Mouse (Mus musculus): Measurements from ENCODE around the gene Tmem186.

Tmem186 gene

DNA sequence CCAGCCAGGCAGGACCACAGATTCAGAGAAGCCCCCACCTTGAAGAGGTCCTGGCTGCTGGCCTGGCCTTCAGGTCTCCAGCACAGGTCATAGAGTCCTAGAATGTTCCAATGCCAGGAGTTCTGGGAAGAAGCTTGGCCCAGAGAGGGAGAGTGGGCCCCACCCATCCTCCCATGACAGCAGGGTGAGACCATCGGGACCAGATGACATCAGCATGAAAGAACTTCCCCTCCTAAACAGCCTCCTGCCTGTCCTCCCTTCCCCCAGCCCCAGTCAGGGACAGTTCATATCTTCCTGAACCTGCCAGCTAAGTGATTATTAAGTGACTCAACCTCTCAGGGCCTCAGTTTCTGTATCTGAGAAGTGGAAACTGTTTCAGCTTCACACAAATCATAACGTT, 28.9 kb upstream of the Tmem186 start:
- peak; percentile 69 for DNase-seq

DNA sequence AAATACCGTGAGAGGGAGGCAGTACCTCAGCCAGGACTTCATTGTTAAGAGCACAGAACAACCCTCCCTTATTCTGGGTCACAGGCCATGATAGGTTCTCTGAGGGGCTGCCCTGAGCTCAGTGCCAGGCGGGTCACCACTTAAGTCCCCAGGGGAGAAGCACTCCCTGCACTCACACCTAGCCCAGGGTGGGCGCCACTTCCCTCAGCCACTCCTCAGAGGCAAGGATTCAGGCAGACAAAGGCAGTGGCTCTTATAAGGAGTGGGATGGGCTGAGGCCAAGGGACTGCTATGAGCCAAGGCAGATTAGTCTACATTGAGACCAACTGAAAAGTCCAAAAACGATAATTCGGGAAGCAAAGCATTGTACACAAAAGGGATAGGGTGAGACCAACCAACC, 27.9 kb upstream of the Tmem186 start:
- no peak for DNase-seq

- DNase-seq, result peak; percentile 53
These were observed 26.4 kb upstream of the Tmem186 start for GRCm38 (mm10) chr16:8663606-8664539.

GRCm38 (mm10) chr16:8663022-8663421, 25.5 kb upstream of the Tmem186 start:
- DNase-seq, result no peak

- peak; percentile 42 for DNase-seq
These were observed 21.3 kb upstream of the Tmem186 start for GRCm38 (mm10) chr16:8658764-8659163.

GRCm38 (mm10) chr16:8658349-8658748, 20.8 kb upstream of the Tmem186 start:
- no peak for DNase-seq

DNA sequence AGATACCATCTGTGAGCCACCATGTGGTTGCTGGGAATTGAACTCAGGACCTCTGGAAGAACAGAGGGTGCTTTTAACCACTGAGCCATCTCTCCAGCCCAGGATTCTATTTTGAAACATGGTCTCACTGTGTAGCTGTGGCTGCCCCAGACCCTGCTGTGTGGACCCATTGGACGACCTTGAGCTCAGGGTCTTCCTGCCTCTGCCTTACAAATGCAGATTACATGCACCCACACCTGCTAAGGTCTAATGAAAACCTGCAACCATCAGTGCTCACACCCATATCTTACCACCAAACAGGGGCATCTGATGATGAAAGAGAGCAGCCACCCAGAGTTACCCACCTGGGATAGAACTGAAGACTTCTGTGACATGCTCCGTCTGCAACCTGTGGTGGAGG, 18.7 kb upstream of the Tmem186 start:
- DNase-seq, result no peak

DNA sequence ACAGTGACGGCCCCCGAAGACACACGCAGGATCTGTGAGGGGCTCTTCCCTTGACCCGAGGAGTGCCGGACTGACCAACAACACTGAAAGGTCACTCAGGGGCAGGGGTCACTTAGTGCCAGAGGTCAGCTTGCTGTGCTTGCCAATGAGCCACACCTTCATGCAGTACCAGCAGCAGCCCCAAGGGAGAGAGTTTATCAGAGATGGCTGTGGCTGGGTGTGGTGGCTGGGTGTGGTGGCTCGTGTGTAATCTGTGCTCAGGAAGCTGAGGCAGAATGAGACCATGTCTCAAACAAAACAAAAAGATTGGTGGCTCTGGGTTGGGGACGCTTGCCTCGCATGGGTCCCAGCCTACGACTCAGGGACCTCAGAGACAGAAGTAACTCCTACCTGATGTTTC, 18.1 kb upstream of the Tmem186 start:
- no peak for DNase-seq

GRCm38 (mm10) chr16:8655108-8655507, 17.6 kb upstream of the Tmem186 start:
- no peak for DNase-seq

DNA sequence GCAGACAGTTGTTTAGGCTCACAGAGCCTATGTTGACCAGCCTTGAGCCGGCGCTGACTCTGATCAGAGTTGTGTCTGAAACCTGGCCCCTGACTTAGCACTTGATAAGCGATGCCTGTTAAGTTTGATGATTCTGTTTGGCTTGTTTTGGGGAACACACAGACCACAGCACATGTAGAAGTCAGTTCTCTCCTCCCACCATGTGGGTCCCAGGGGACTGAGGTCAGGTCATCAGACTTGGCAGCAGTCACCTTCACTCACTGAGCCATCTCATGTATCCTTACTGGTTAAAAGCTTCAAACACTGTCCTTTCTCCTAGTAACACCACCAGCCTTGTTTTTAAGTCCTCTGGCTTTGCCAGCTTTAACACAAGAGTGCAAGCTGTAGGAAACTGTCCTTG, 12.5 kb upstream of the Tmem186 start:
- DNase-seq, result no peak

- DNase-seq, result no peak
These were observed 8.0 kb upstream of the Tmem186 start for GRCm38 (mm10) chr16:8645546-8645945.

- DNase-seq, result peak; percentile 34
These were observed 6.3 kb upstream of the Tmem186 start for GRCm38 (mm10) chr16:8643855-8644254.

- DNase-seq, result no peak
These were observed 2.1 kb upstream of the Tmem186 start for GRCm38 (mm10) chr16:8639466-8640191.

DNA sequence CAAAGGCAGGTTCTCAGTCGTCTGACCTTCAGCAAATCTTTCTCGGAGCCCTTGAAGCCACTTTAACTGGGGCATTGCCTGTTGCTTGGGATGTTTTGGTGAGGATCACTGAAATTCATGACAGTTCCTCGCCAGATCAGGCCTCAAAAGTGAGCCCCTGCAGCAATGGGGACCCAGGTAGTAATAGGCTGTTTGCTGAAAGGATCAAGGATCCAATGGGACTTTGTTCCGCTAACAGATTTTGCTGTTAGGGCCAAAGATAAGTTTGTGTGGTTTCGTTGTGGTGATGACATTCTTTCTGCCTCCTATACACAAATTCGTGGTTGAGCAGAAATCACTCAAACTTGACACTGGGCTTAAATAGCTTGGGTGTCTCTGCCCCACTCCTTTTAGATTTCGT, 619 bp upstream of the Tmem186 start:
- DNase-seq, result no peak

DNA sequence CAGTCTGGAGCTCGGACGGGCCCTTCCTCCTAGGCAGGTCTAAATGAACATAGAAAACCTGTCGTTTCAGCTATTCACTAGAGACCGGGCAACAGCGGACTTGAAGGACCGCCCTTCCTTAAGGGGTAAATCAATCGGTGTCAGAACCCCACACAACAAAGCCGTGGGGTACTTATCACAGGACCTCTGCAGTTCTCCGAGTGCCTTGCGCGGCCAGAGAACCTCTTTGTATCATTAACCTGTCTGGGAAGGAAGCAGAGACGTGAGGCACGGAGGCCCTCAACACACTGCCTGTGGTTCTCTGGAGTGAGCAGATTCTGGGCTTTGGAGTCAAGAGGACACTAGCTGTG, 670 bp downstream of the Tmem186 start:
- DNase-seq, result no peak

DNA sequence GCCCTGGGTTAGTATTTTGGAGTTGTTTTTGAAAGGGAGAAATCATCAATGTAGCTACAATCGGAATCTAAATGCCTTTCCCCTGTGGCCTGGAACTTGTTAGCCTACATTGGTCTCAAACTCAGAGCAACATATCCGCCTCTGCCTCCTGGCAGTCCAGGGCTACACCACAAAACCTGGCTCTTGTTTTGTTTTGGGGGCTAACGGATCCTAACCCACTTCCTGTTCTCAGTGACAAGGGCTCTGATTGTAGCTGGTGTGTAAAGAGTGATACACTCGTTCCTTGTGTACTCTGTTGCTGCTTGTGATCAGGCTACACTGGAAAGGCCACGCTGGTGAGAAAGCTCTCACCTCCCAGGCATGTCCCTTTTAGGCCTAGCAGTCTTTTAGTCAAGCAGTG, 6.1 kb downstream of the Tmem186 start:
- no peak for DNase-seq

- no peak for DNase-seq
These were observed 7.1 kb downstream of the Tmem186 start for GRCm38 (mm10) chr16:8630419-8630818.

GRCm38 (mm10) chr16:8620315-8621115, 17.0 kb downstream of the Tmem186 start:
- no peak for DNase-seq

DNA sequence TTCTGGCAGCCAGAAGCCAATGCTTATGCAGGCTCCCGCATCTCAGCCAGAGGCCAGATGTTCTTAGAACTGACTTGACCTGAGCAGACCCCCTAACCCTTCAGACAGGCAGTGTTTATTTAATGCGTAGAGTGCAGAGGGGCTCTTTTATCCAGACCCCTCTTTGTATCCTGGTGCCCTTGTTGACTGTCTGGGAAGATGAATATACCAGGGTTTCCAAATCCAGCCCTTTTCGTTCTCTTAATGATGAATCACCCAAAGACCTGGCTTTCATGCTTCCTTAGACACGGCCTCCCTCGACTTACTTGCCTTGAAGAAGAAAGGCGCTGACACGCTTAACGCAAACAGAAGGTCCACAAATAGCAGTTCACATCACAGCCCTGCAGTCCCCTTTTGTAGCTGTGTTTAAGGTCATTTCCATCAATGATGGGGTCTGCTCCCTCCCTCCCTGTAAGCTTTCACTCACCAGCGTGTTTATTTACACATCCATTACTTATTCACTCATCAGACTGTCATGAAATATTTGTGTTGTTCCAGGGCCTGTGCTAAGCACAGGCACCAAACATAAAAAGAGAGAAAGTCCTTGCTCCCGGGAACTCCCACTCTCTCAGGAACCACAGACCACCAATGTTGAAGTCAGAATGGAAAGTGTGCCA, 17.7 kb downstream of the Tmem186 start:
- DNase-seq, result no peak

DNA sequence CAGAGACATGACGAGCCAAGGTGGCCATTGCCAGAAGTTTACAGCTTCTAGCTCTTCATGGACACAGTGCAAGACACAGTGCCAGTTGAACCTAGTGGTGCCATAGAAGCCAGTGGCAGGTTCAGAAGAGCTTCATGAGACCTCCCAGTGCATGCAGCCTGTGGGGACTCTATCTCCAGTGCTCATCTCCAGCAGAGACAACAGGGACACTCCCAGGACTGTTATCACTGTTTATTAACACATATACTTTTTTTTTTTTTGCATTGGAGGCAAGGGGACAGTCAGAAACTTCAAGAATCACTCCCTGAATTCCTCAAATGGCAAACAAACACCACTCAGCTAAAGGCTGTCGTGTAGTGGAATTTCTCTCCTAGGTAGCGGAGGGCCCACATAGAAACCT, 24.1 kb downstream of the Tmem186 start:
- DNase-seq, result no peak

- no peak for DNase-seq
These were observed 24.5 kb downstream of the Tmem186 start for GRCm38 (mm10) chr16:8613039-8613438.

DNA sequence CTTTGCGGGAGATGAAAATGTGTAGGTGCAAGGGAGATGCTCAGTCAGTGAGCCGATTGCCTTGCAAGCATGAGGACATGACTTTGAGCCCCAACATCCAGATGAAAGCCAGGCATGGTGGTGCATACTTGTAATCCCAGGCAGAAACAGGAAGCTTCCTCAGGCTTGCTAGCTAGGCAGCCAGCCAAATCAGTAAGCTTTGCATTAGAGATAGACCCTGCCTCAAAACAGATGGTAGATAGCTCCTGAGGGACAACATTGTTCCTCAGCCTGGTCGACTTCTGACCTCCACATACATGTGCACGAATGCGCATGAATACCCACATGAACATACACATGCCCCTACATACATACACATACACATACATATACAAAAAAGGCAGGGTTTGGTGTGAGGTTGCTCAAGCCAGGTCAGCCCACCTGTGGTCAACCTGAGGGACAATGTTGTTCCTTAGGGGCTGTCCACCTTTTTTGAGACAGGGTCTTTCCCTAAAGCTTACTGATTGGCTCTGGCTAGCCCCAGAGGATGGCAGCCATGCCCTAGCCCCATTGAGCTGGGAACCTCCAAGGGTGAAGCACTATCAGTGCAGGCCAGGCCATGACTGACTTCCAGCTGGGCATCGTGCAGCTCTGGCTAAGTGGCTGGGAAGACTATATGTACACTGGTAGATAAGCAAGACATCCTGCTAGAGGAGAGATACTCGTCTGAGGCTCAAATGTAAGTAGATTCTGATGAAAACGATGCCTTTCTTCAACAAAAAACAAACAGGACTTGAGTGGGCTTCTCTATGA, 25.1 kb downstream of the Tmem186 start:
- no peak for DNase-seq

All from kidney, adult 11 months (tissue).